Mouse (Mus musculus) CH12.LX (cell line): Measurements from ENCODE around the gene Zfp202. TPM values are rescaled to one million over a fixed set of nuclear protein-coding genes. Genes with fewer than 3 reads are reported as not detected.

Experiments used
- DNase-seq: peaks from one replicate; pipeline ENCODE4 v3.0.0-alpha.2; 2013; ENCODE audit errors: extremely low read depth
- H3K27ac ChIP-seq: 2 replicates; pipeline ENCODE4 v1.5.1; 2012; ENCODE audit warnings: low read depth, mild to moderate bottlenecking, control low read depth, moderate library complexity; ENCODE audit not compliant: insufficient read depth
- H3K27me3 ChIP-seq: replicated peaks from 2 replicates; pipeline ENCODE3; 2012; ENCODE audit warnings: inconsistent platforms
- H3K36me3 ChIP-seq, 2 experiments: replicated peaks in 1 of 2; 2 replicates each; pipeline versions ENCODE3 to v1.6.1; 2012; ENCODE audit warnings: inconsistent platforms in 1 of 2, low read length in 1 of 2, mild to moderate bottlenecking in 1 of 2, mixed read lengths in 1 of 2, moderate library complexity in 1 of 2; ENCODE audit not compliant: control insufficient read depth in 1 of 2, insufficient read depth in 1 of 2
- H3K4me1 ChIP-seq, 2 experiments: 2 replicates each; pipeline ENCODE4 v1.6.1; 2012; ENCODE audit warnings: inconsistent platforms in 1 of 2, moderate library complexity in 1 of 2; ENCODE audit not compliant: insufficient read depth in 2 of 2, control insufficient read depth in 1 of 2
- H3K4me2 ChIP-seq: 2 replicates; pipeline ENCODE4 v1.6.1; 2012; ENCODE audit warnings: low read depth, mild to moderate bottlenecking, control low read depth; ENCODE audit not compliant: poor library complexity, insufficient read depth, severe bottlenecking
- H3K4me3 ChIP-seq, 3 experiments: fragments of 150-350 bp in 1 of 3; sonication (generic) in 1 of 3; replicated peaks in 1 of 3; 2 replicates each; pipeline versions ENCODE3 to v1.5.1; 2011 to 2012; ENCODE audit warnings: low read depth in 2 of 3, low read length in 2 of 3, mild to moderate bottlenecking in 2 of 3, moderate library complexity in 2 of 3, control low read depth in 1 of 3, improper control_type of control experiment in 1 of 3, inconsistent platforms in 1 of 3, mixed read lengths in 1 of 3; ENCODE audit not compliant: poor library complexity in 1 of 3
- H3K79me2 ChIP-seq: replicated peaks from 2 replicates; pipeline ENCODE4 v1.6.1; 2012; ENCODE audit warnings: mild to moderate bottlenecking, moderate library complexity; ENCODE audit not compliant: control insufficient read depth, poor library complexity, insufficient read depth, severe bottlenecking; ENCODE audit errors: extremely low read depth
- H3K9ac ChIP-seq: 2 replicates; pipeline ENCODE4 v1.6.1; 2012; ENCODE audit warnings: low read depth, mild to moderate bottlenecking, control low read depth, moderate library complexity; ENCODE audit not compliant: insufficient read depth
- H3K9me3 ChIP-seq: replicated peaks from 2 replicates; pipeline ENCODE3; 2012; ENCODE audit warnings: low read length, inconsistent platforms, mixed read lengths
- CHD2 ChIP-seq: IDR thresholded peaks from 2 replicates; pipeline ENCODE4 v1.6.1; 2011; ENCODE audit warnings: low read length, improper control_type of control experiment
- CTCF ChIP-seq, 2 experiments: IDR thresholded peaks in 1 of 2; conservative IDR thresholded peaks in 1 of 2; 2 replicates each; pipeline ENCODE4 v1.5.1; 2011 to 2012; ENCODE audit warnings: low read depth in 2 of 2, low read length in 2 of 2, improper control_type of control experiment in 1 of 2, inconsistent platforms in 1 of 2, mild to moderate bottlenecking in 1 of 2, moderate library complexity in 1 of 2
- E2F4 ChIP-seq: IDR thresholded peaks from 2 replicates; pipeline ENCODE4 v1.6.1; 2011; ENCODE audit warnings: low read depth, low read length, improper control_type of control experiment; ENCODE audit not compliant: insufficient replicate concordance
- ELF1 ChIP-seq: IDR thresholded peaks from 2 replicates; pipeline ENCODE4 v1.6.1; 2014; ENCODE audit warnings: low read depth, mild to moderate bottlenecking, inconsistent platforms, low read length, improper control_type of control experiment
- EP300 ChIP-seq: IDR thresholded peaks from 2 replicates; pipeline ENCODE4 v1.6.1; 2011; ENCODE audit warnings: low read length, improper control_type of control experiment
- ETS1 ChIP-seq: conservative IDR thresholded peaks from 2 replicates; pipeline ENCODE4 v1.6.1; 2012; ENCODE audit warnings: low read depth, mild to moderate bottlenecking, inconsistent platforms, low read length, improper control_type of control experiment, moderate library complexity
- HCFC1 ChIP-seq: IDR thresholded peaks from 2 replicates; pipeline ENCODE4 v1.6.1; 2012; ENCODE audit warnings: low read depth, mild to moderate bottlenecking, inconsistent platforms, low read length, improper control_type of control experiment
- IRF4 ChIP-seq: IDR thresholded peaks from 2 replicates; pipeline ENCODE4 v1.6.1; 2014; ENCODE audit warnings: low read depth, mild to moderate bottlenecking, inconsistent platforms, low read length, improper control_type of control experiment
- JUN ChIP-seq: IDR thresholded peaks from 2 replicates; pipeline ENCODE4 v1.6.1; 2011; ENCODE audit warnings: low read depth, mild to moderate bottlenecking, low read length, improper control_type of control experiment, moderate library complexity; ENCODE audit not compliant: insufficient read depth
- JUND ChIP-seq: conservative IDR thresholded peaks from 2 replicates; pipeline ENCODE4 v1.6.1; 2011; ENCODE audit warnings: low read depth, low read length, improper control_type of control experiment
- KAT2A ChIP-seq: IDR thresholded peaks from 2 replicates; pipeline ENCODE4 v1.6.1; 2012; ENCODE audit warnings: low read length, improper control_type of control experiment, inconsistent platforms; ENCODE audit not compliant: insufficient replicate concordance
- MAFK ChIP-seq: IDR thresholded peaks from 2 replicates; pipeline ENCODE4 v1.6.1; 2011; ENCODE audit warnings: low read length, improper control_type of control experiment; ENCODE audit not compliant: insufficient replicate concordance
- MAX ChIP-seq: IDR thresholded peaks from 2 replicates; pipeline ENCODE4 v1.6.1; 2011; ENCODE audit warnings: low read length, improper control_type of control experiment
- MEF2A ChIP-seq: IDR thresholded peaks from 2 replicates; pipeline ENCODE4 v1.6.1; 2014; ENCODE audit warnings: low read depth, mild to moderate bottlenecking, inconsistent platforms, low read length, improper control_type of control experiment, borderline replicate concordance
- MYC ChIP-seq: IDR thresholded peaks from 2 replicates; pipeline ENCODE4 v1.6.1; 2011; ENCODE audit warnings: low read depth, mild to moderate bottlenecking, improper control_type of control experiment, low read length
- NELFE ChIP-seq: IDR thresholded peaks from 2 replicates; pipeline ENCODE4 v1.6.1; 2011; ENCODE audit warnings: low read depth, low read length, improper control_type of control experiment
- NRF1 ChIP-seq: IDR thresholded peaks from 2 replicates; pipeline ENCODE4 v1.6.1; 2014; ENCODE audit warnings: low read depth, mild to moderate bottlenecking, inconsistent platforms, low read length, improper control_type of control experiment, moderate library complexity
- PAX5 ChIP-seq: IDR thresholded peaks from 2 replicates; pipeline ENCODE4 v1.6.1; 2012; ENCODE audit warnings: low read length, inconsistent platforms, mixed read lengths
- POLR2A ChIP-seq: IDR thresholded peaks from 2 replicates; pipeline ENCODE4 v1.6.1; 2011; ENCODE audit warnings: low read depth, mild to moderate bottlenecking, improper control_type of control experiment, low read length
- POLR2AphosphoS2 ChIP-seq: IDR thresholded peaks from 2 replicates; pipeline ENCODE4 v1.6.1; 2011; ENCODE audit warnings: low read depth, low read length, improper control_type of control experiment
- RAD21 ChIP-seq: IDR thresholded peaks from 2 replicates; pipeline ENCODE4 v1.6.1; 2011; ENCODE audit warnings: low read depth, mild to moderate bottlenecking, low read length, improper control_type of control experiment, moderate library complexity
- SIN3A ChIP-seq: IDR thresholded peaks from 2 replicates; pipeline ENCODE4 v1.6.1; 2012; ENCODE audit warnings: low read length, improper control_type of control experiment, inconsistent platforms
- SMC3 ChIP-seq: IDR thresholded peaks from 2 replicates; pipeline ENCODE4 v1.6.1; 2011; ENCODE audit warnings: low read depth, low read length, improper control_type of control experiment
- TCF12 ChIP-seq: IDR thresholded peaks from 2 replicates; pipeline ENCODE4 v1.6.1; 2014; ENCODE audit warnings: low read depth, mild to moderate bottlenecking, inconsistent platforms, low read length, improper control_type of control experiment
- UBTF ChIP-seq: IDR thresholded peaks from 2 replicates; pipeline ENCODE4 v1.6.1; 2012; ENCODE audit warnings: low read depth, mild to moderate bottlenecking, inconsistent platforms, low read length, improper control_type of control experiment, moderate library complexity
- USF1 ChIP-seq: IDR thresholded peaks from 2 replicates; pipeline ENCODE4 v1.6.1; 2014; ENCODE audit warnings: low read depth, mild to moderate bottlenecking, inconsistent platforms, low read length, improper control_type of control experiment
- USF2 ChIP-seq: conservative IDR thresholded peaks from 2 replicates; pipeline ENCODE4 v1.6.1; 2011; ENCODE audit warnings: low read depth, low read length, improper control_type of control experiment
- ZKSCAN1 ChIP-seq: IDR thresholded peaks from 2 replicates; pipeline ENCODE4 v1.6.1; 2012; ENCODE audit warnings: low read depth, inconsistent platforms, low read length, improper control_type of control experiment, borderline replicate concordance
- ZMIZ1 ChIP-seq: IDR thresholded peaks from 2 replicates; pipeline ENCODE4 v1.6.1; 2012; ENCODE audit warnings: low read depth, mild to moderate bottlenecking, inconsistent platforms, low read length, improper control_type of control experiment
- ZNF384 ChIP-seq: IDR thresholded peaks from 2 replicates; pipeline ENCODE4 v1.6.1; 2012; ENCODE audit warnings: low read depth, low read length, improper control_type of control experiment, inconsistent platforms
- dilution Hi-C: fragments of 300-500 bp; cut with MboI; formaldehyde crosslinking; loops from 2 replicates; pipeline ENCODE4 v1.14.3; 2020; ENCODE audit warnings: low sequenced_read_pairs; ENCODE audit not compliant: extremely low pct_unique_long_range_greater_than_20kb, extremely low pct_ligation_motif_present
- in situ Hi-C: fragments of 300-500 bp; cut with MboI; formaldehyde crosslinking; loops from 3 replicates; pipeline ENCODE4 v1.14.3; 2019; ENCODE audit warnings: low sequenced_read_pairs, low pct_ligation_motif_present, low pct_unique_long_range_greater_than_20kb, mixed read lengths
- polyA plus RNA-seq: library from polyadenylated mRNA; unstranded; fragments of >175 nt; gene quantifications from 2 replicates; pipeline ENCODE4 v1.2.1, GENCODE M21; 2012; ENCODE audit warnings: low read depth; ENCODE audit not compliant: insufficient read length
- total RNA-seq, 2 experiments: library from RNA; depleted of rRNA; stranded (reverse); fragments of 300-350 nt in 1 of 2; fragments of >200 nt in 1 of 2; gene quantifications; 2 replicates each; pipeline ENCODE4 v1.2.3; 2012 to 2014

Gene Zfp202
- total and polyA plus RNA-seq, 3 experiments = 3.5 to 4.2 (median 3.9) TPM

GRCm38 (mm10) chr9:40240311-40240710 is 48.2 kb downstream of the Zfp202 start:
- no peak overlapping the region for H3K9ac ChIP-seq
- H3K36me3 ChIP-seq = no peaks in the 10 kb centered on the region
- H3K79me2 ChIP-seq = no peaks in the 10 kb centered on the region
- H3K4me3 ChIP-seq = no peak overlapping the region
- no peak overlapping the region for H3K27ac ChIP-seq
- TF ChIP-seq USF2 (no peak), ZKSCAN1 (no peak), MYC (no peak), USF1 (no peak), UBTF (no peak), JUN (no peak), NELFE (no peak), HCFC1 (no peak), SIN3A (no peak), POLR2AphosphoS2 (no peak), IRF4 (no peak), JUND (no peak), MAFK (no peak), NRF1 (no peak), PAX5 (no peak), SMC3 (no peak), ZNF384 (no peak), KAT2A (no peak), MEF2A (no peak), TCF12 (no peak)
- in situ Hi-C loops (loop anchor here (25.0 kb wide), 1 partner anchor 347 kb away; no protein-coding TSS in a partner anchor), dilution Hi-C loops (no loop called here)
- DNase-seq = no peak
- no peaks in the 10 kb centered on the region; a peak in 1 of 4 replicates for H3K4me1 ChIP-seq
- no peaks in the 10 kb centered on the region for H3K9me3 ChIP-seq
- no peaks in the 10 kb centered on the region for H3K27me3 ChIP-seq
- H3K4me2 ChIP-seq = no peak overlapping the region

- H3K27me3 ChIP-seq = no peaks in the 10 kb centered on the region
- peak overlapping the region; percentile 44 for H3K4me2 ChIP-seq
- dilution Hi-C loops = no loop called here
- H3K4me1 ChIP-seq = no peaks in the 10 kb centered on the region; a peak in 1 of 4 replicates
- no peak overlapping the region for H3K4me3 ChIP-seq
- no peaks in the 10 kb centered on the region for H3K36me3 ChIP-seq
- in situ Hi-C loops = loop anchor here (25.0 kb wide), 1 partner anchor 346 kb away; no protein-coding TSS in a partner anchor
- no peak overlapping the region for H3K27ac ChIP-seq
- H3K79me2 ChIP-seq = no peaks in the 10 kb centered on the region
- no peak for DNase-seq
- TF ChIP-seq E2F4 (no peak), SMC3 (no peak), RAD21 (no peak), SIN3A (no peak), NRF1 (no peak), TCF12 (no peak), UBTF (no peak), MAX (no peak), EP300 (no peak), MYC (no peak), ELF1 (no peak), IRF4 (no peak), POLR2A (no peak), ZNF384 (no peak), CHD2 (no peak), NELFE (no peak), CTCF (conservative IDR thresholded peaks at IDR 0.05 in 1 of 2, IDR thresholded peaks at IDR 0.05 in 1 of 2; ENCODE audit: low read depth in 2 of 2, low read length in 2 of 2) (no peak), ETS1 (no peak), USF2 (no peak), ZMIZ1 (no peak)
- H3K9me3 ChIP-seq = no peaks in the 10 kb centered on the region
- no peak overlapping the region for H3K9ac ChIP-seq
Observed at GRCm38 (mm10) chr9:40241223-40241801, 49.2 kb downstream of the Zfp202 start.
